Mouse (Mus musculus): Measurements from ENCODE around the gene Olfr1447. TPM values are rescaled to one million over a fixed set of nuclear protein-coding genes. Genes with fewer than 3 reads are reported as not detected.

The Olfr1447 gene
- not detected in 2 replicates for polyA plus RNA-seq (2014; fragmentation: Nextera tagmentation; extraction: Ambion mirVana)

DNA sequence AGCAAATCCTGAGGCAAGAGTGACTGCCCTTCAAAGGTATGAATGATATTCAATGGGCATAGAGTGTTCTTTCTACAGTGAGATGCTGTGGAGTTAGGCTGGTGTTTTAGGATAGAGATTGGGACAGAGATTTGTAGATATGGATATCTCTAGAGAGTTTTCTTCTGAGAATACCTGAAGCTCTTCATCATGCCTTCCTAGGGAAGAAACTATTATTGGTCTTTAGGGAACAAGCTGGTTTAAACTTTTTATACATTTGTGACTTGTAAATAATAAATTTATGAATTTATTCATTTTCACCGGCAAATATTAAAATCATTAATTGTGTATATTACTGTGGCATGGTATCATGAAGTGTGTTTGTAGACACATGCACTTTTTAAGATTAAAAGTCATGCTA lies at the start of gene Olfr1447:
Gene Olfr1447 (minus strand): TSS at position 101 of the 400 bp plus-strand sequence.
- H3K27ac ChIP-seq (ENCODE audit: low read depth, low read length) = no peak within 1 kb of the TSS
- no peaks in the 10 kb centered on the region for H3K27me3 ChIP-seq (ENCODE audit: control insufficient read depth, insufficient read depth, low read length)
- H3K4me2 ChIP-seq = no peak within 1 kb of the TSS
- WGBS = 89% methylated on average over 1 of the region's 1 CpGs
- no peak for DNase-seq (ENCODE audit: low spot score, missing footprints)
- H3K4me1 ChIP-seq (ENCODE audit: control insufficient read depth, insufficient read depth, low read length) = no peaks in the 10 kb centered on the region
- no peak within 1 kb of the TSS for H3K9ac ChIP-seq (ENCODE audit: low read length)
- no peaks in the 10 kb centered on the region for H3K9me3 ChIP-seq (ENCODE audit: control insufficient read depth, low read length)
- no peak within 1 kb of the TSS for H3K4me3 ChIP-seq (ENCODE audit: low read depth, low read length)
- ATAC-seq (ENCODE audit: low FRiP score) = no peak
- H3K36me3 ChIP-seq (ENCODE audit: control insufficient read depth, insufficient read depth, low read length) = no peaks in the 10 kb centered on the region

DNA sequence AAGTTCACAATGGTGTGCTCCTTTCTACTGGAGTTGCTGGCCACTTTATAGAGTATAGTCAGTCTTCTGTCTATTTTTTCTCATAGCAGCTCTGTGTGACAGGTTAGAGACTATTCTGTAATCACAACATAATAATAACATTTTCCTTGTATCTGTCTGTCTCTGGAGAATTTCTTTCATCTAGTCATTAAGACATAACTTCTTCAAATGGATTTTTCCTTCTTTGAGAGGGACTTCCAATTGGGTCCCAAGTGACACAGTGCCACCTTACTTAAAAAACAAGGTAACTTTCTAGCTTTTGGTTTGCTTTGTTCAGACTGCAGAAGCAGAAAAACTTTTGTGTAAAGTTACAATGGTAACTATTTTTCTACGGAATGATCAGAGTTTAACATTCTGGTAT lies 46.4 kb upstream of the Olfr1447 start, which contains the start of gene Olfr1450:
Gene Olfr1450 (plus strand): TSS at position 301 of the 400 bp plus-strand sequence.
- WGBS = 90% methylated on average over 1 of the region's 1 CpGs
- Histone ChIP-seq H3K4me2 (no peak within 1 kb of the TSS), H3K4me3 (ENCODE audit: low read depth, low read length) (no peak within 1 kb of the TSS), H3K9me3 (ENCODE audit: control insufficient read depth, low read length) (no peaks in the 10 kb centered on the region), H3K27ac (ENCODE audit: low read depth, low read length) (no peak within 1 kb of the TSS), H3K9ac (ENCODE audit: low read length) (no peak within 1 kb of the TSS), H3K4me1 (ENCODE audit: control insufficient read depth, insufficient read depth, low read length) (no peaks in the 10 kb centered on the region), H3K27me3 (ENCODE audit: control insufficient read depth, insufficient read depth, low read length) (no peaks in the 10 kb centered on the region), H3K36me3 (ENCODE audit: control insufficient read depth, insufficient read depth, low read length) (no peaks in the 10 kb centered on the region)
- DNase-seq (ENCODE audit: low spot score, missing footprints) = no peak
- no peak for ATAC-seq (ENCODE audit: low FRiP score)

DNA sequence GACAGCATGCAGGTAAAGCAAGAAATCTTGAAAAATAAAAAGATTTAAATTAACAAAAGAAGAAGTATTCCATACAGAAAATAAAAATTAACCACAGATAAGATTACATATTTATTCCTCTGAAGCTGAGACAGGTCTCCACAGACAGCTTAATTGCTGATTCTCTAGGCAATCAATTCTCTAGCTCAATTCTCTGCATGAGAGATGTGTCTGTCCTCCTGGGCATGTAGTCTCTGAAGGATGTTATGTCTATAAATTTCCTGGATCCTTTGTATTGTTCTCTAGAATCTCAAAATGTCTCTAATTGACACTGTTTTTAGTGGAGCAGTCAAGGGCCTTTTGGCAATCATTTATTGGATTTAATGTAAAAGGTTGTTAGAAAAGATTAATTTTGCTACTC lies 27.0 kb upstream of the Olfr1447 start, which contains the start of gene Olfr1449:
Gene Olfr1449 (plus strand): TSS at position 301 of the 400 bp plus-strand sequence.
- no peak for DNase-seq (ENCODE audit: low spot score, missing footprints)
- H3K9me3 ChIP-seq (ENCODE audit: control insufficient read depth, low read length) = no peaks in the 10 kb centered on the region
- H3K27ac ChIP-seq (ENCODE audit: low read depth, low read length) = no peak within 1 kb of the TSS
- H3K9ac ChIP-seq (ENCODE audit: low read length) = no peak within 1 kb of the TSS
- H3K4me3 ChIP-seq (ENCODE audit: low read depth, low read length) = no peak within 1 kb of the TSS
- H3K4me2 ChIP-seq = no peak within 1 kb of the TSS
- no peaks in the 10 kb centered on the region for H3K4me1 ChIP-seq (ENCODE audit: control insufficient read depth, insufficient read depth, low read length)
- ATAC-seq (ENCODE audit: low FRiP score) = no peak
- H3K27me3 ChIP-seq (ENCODE audit: control insufficient read depth, insufficient read depth, low read length) = no peaks in the 10 kb centered on the region
- H3K36me3 ChIP-seq (ENCODE audit: control insufficient read depth, insufficient read depth, low read length) = no peaks in the 10 kb centered on the region

DNA sequence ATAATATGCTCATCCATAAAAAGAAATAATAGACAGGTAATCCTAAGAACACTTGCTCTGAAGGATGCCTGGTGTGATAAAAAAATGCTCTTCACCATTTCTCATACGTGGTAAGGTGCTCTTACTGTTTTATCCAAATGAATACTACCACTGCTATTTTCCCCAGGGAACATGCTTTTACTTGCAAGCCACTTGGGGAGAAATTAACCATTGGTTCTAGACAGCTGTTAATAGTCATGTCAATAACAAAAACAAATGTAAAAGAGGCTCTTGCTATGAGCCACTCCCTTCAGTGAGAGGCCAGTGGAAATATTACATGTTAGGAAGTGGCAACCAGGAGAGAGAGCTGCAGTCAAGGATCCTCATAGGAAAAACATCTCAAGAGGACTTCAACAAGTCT lies 20.8 kb upstream of the Olfr1447 start, which contains the start of gene Olfr1448:
Gene Olfr1448 (minus strand): TSS at position 101 of the 400 bp plus-strand sequence.
- Histone ChIP-seq H3K4me3 (ENCODE audit: low read depth, low read length) (no peak within 1 kb of the TSS), H3K36me3 (ENCODE audit: control insufficient read depth, insufficient read depth, low read length) (no peaks in the 10 kb centered on the region), H3K9me3 (ENCODE audit: control insufficient read depth, low read length) (no peaks in the 10 kb centered on the region; the same call in 1 of the 2 replicates), H3K27ac (ENCODE audit: low read depth, low read length) (no peak within 1 kb of the TSS), H3K4me1 (ENCODE audit: control insufficient read depth, insufficient read depth, low read length) (no peaks in the 10 kb centered on the region), H3K27me3 (ENCODE audit: control insufficient read depth, insufficient read depth, low read length) (no peaks in the 10 kb centered on the region), H3K9ac (ENCODE audit: low read length) (no peak within 1 kb of the TSS), H3K4me2 (no peak within 1 kb of the TSS)
- 71% methylated on average over 1 of the region's 1 CpGs for WGBS
- no peak for ATAC-seq (ENCODE audit: low FRiP score)
- no peak for DNase-seq (ENCODE audit: low spot score, missing footprints)

DNA sequence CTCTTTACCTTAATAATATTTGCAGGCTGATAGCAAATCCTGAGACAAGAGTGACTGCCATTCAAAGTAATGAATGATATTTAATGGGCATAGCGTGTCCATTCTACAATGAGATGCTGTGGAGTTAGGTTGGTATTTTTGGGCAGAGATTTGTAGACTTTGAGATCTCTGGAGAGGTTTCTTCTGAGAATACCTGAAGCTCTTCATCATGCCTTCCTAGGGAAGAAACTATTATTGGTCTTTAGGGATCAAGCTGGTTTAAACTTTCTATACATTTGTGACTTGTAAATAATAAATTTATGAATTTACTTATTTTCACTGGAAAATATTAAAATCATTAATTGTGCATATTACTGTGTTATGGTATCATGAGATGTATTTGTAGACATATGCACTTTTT lies 10.1 kb downstream of the Olfr1447 start, which contains the start of gene Olfr1446:
Gene Olfr1446 (minus strand): TSS at position 101 of the 400 bp plus-strand sequence.
- DNase-seq (ENCODE audit: low spot score, missing footprints) = no peak
- no peak for ATAC-seq (ENCODE audit: low FRiP score)
- no peak within 1 kb of the TSS for H3K27ac ChIP-seq (ENCODE audit: low read depth, low read length)
- H3K4me2 ChIP-seq = no peak within 1 kb of the TSS
- H3K27me3 ChIP-seq (ENCODE audit: control insufficient read depth, insufficient read depth, low read length) = no peaks in the 10 kb centered on the region
- H3K9me3 ChIP-seq (ENCODE audit: control insufficient read depth, low read length) = no peaks in the 10 kb centered on the region
- H3K9ac ChIP-seq (ENCODE audit: low read length) = no peak within 1 kb of the TSS
- no peaks in the 10 kb centered on the region for H3K36me3 ChIP-seq (ENCODE audit: control insufficient read depth, insufficient read depth, low read length)
- H3K4me3 ChIP-seq (ENCODE audit: low read depth, low read length) = no peak within 1 kb of the TSS
- no peaks in the 10 kb centered on the region for H3K4me1 ChIP-seq (ENCODE audit: control insufficient read depth, insufficient read depth, low read length)
- WGBS = 78% methylated on average over 1 of the region's 1 CpGs

DNA sequence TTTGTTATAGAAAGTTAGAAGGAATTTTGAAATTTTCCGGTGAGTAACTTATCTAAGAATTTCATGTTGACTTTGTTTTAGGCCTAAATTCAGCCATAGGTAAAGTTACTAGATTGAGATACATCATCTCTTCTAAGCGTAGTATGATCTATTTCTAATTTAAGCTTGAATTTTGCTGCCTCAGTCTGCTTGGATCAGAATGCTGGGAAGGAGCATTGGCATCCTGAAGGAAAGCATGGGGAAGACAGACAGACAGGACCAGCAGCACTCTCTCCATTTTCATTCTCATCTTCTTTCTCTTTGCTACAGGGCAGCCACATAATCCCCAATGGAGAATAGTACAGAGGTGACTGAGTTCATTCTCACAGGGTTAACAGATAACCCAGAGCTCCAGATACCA lies 20.0 kb downstream of the Olfr1447 start, which contains the start of gene Olfr1445:
Gene Olfr1445 (plus strand): TSS at position 301 of the 400 bp plus-strand sequence.
- Histone ChIP-seq H3K4me3 (ENCODE audit: low read depth, low read length) (no peak within 1 kb of the TSS), H3K36me3 (ENCODE audit: control insufficient read depth, insufficient read depth, low read length) (no peaks in the 10 kb centered on the region), H3K9me3 (ENCODE audit: control insufficient read depth, low read length) (no peaks in the 10 kb centered on the region), H3K4me1 (ENCODE audit: control insufficient read depth, insufficient read depth, low read length) (no peaks in the 10 kb centered on the region), H3K27me3 (ENCODE audit: control insufficient read depth, insufficient read depth, low read length) (no peaks in the 10 kb centered on the region), H3K4me2 (no peak within 1 kb of the TSS), H3K9ac (ENCODE audit: low read length) (no peak within 1 kb of the TSS), H3K27ac (ENCODE audit: low read depth, low read length) (no peak within 1 kb of the TSS)
- ATAC-seq (ENCODE audit: low FRiP score) (no peak), DNase-seq (ENCODE audit: low spot score, missing footprints) (no peak)
- 86% methylated on average over 2 of the region's 2 CpGs for WGBS

DNA sequence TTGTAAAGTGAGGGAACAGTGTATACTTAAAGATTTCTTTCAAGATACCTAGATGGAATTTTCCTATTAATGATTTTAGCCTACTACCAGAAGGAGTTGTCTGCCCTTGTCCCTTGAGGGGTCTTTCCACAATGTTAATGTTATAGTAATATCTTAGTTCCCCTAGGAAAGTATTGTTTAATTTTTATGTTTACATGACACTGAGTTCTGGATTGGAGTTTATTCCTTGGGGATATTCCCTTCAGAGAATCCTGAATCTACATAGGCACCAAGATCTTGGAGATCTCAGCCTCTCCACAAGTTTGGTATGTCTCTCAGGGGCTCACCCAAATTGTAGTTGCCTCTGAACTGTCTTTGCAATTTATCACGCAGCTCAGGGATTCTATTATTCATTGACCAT lies 46.6 kb downstream of the Olfr1447 start, which contains the start of gene Olfr1444:
Gene Olfr1444 (plus strand): TSS at position 301 of the 400 bp plus-strand sequence.
- H3K27me3 ChIP-seq (ENCODE audit: control insufficient read depth, insufficient read depth, low read length) = no peaks in the 10 kb centered on the region

More for the DNA sequence above, 46.6 kb downstream of the Olfr1447 start, which contains the start of gene Olfr1444:
- no peak within 1 kb of the TSS for H3K9ac ChIP-seq (ENCODE audit: low read length)
- H3K4me2 ChIP-seq = no peak within 1 kb of the TSS
- 56% methylated on average over 1 of the region's 1 CpGs for WGBS
- H3K4me1 ChIP-seq (ENCODE audit: control insufficient read depth, insufficient read depth, low read length) = no peaks in the 10 kb centered on the region
- DNase-seq (ENCODE audit: low spot score, missing footprints) = no peak
- H3K27ac ChIP-seq (ENCODE audit: low read depth, low read length) = no peak within 1 kb of the TSS
- H3K9me3 ChIP-seq (ENCODE audit: control insufficient read depth, low read length) = no peaks in the 10 kb centered on the region
- H3K4me3 ChIP-seq (ENCODE audit: low read depth, low read length) = no peak within 1 kb of the TSS
- ATAC-seq (ENCODE audit: low FRiP score) = no peak
- no peaks in the 10 kb centered on the region for H3K36me3 ChIP-seq (ENCODE audit: control insufficient read depth, insufficient read depth, low read length)

Other genes with a start within 250 kb of the Olfr1447 start
- not detected in 2 replicates for gene Olfr1442, start 233.3 kb downstream of the Olfr1447 start, polyA plus RNA-seq (2014; fragmentation: Nextera tagmentation; extraction: Ambion mirVana)
- not detected in 2 replicates for gene Olfr1443, start 225.6 kb downstream of the Olfr1447 start, polyA plus RNA-seq (2014; fragmentation: Nextera tagmentation; extraction: Ambion mirVana)
- not detected in 2 replicates for gene Keg1, start 208.0 kb downstream of the Olfr1447 start, polyA plus RNA-seq (2014; fragmentation: Nextera tagmentation; extraction: Ambion mirVana)
- gene Cntf, start 138.1 kb downstream of the Olfr1447 start, polyA plus RNA-seq (2014; fragmentation: Nextera tagmentation; extraction: Ambion mirVana) = 0.36 and 0.91 TPM in 2 replicates
- gene Zfp91, start 107.6 kb downstream of the Olfr1447 start, polyA plus RNA-seq (2014; fragmentation: Nextera tagmentation; extraction: Ambion mirVana) = 13.1 and 13.2 TPM in 2 replicates
- gene Lpxn, start 107.5 kb downstream of the Olfr1447 start, polyA plus RNA-seq (2014; fragmentation: Nextera tagmentation; extraction: Ambion mirVana) = 0.92 and 1.2 TPM in 2 replicates
- not detected in 2 replicates for gene Gm5244, start 57.1 kb downstream of the Olfr1447 start, polyA plus RNA-seq (2014; fragmentation: Nextera tagmentation; extraction: Ambion mirVana)
- not detected in 2 replicates for gene Olfr1444, start 46.5 kb downstream of the Olfr1447 start, polyA plus RNA-seq (2014; fragmentation: Nextera tagmentation; extraction: Ambion mirVana)
- gene Olfr1445, start 19.9 kb downstream of the Olfr1447 start, polyA plus RNA-seq (2014; fragmentation: Nextera tagmentation; extraction: Ambion mirVana) = not detected in 2 replicates
- gene Olfr1446, start 10.2 kb downstream of the Olfr1447 start, polyA plus RNA-seq (2014; fragmentation: Nextera tagmentation; extraction: Ambion mirVana) = not detected in 2 replicates
- gene Olfr1448, start 20.7 kb upstream of the Olfr1447 start, polyA plus RNA-seq (2014; fragmentation: Nextera tagmentation; extraction: Ambion mirVana) = not detected in 2 replicates
- gene Olfr1449, start 27.1 kb upstream of the Olfr1447 start, polyA plus RNA-seq (2014; fragmentation: Nextera tagmentation; extraction: Ambion mirVana) = not detected in 2 replicates
- gene Olfr1450, start 46.5 kb upstream of the Olfr1447 start, polyA plus RNA-seq (2014; fragmentation: Nextera tagmentation; extraction: Ambion mirVana) = not detected in 2 replicates
- gene Olfr1451, start 91.3 kb upstream of the Olfr1447 start, polyA plus RNA-seq (2014; fragmentation: Nextera tagmentation; extraction: Ambion mirVana) = not detected in 2 replicates
- gene Olfr1453, start 124.6 kb upstream of the Olfr1447 start, polyA plus RNA-seq (2014; fragmentation: Nextera tagmentation; extraction: Ambion mirVana) = not detected in 2 replicates
- not detected in 2 replicates for gene Olfr1454, start 156.9 kb upstream of the Olfr1447 start, polyA plus RNA-seq (2014; fragmentation: Nextera tagmentation; extraction: Ambion mirVana)
- not detected in 2 replicates for gene Olfr1457, start 194.1 kb upstream of the Olfr1447 start, polyA plus RNA-seq (2014; fragmentation: Nextera tagmentation; extraction: Ambion mirVana)
- gene Olfr1458, start 203.0 kb upstream of the Olfr1447 start, polyA plus RNA-seq (2014; fragmentation: Nextera tagmentation; extraction: Ambion mirVana) = not detected in 2 replicates
- not detected in 2 replicates for gene Olfr1459, start 245.8 kb upstream of the Olfr1447 start, polyA plus RNA-seq (2014; fragmentation: Nextera tagmentation; extraction: Ambion mirVana)